Mouse (Mus musculus) subcutaneous adipose tissue, adult 2 months (tissue): ENCODE results near the gene Olfr1019. TPM values are rescaled to one million over a fixed set of nuclear protein-coding genes. Genes with fewer than 3 reads are reported as not detected.

ENCODE experiments used
- polyA plus RNA-seq: library from polyadenylated mRNA; depleted of rRNA; stranded (reverse); fragments of >200 nt; gene quantifications from 2 replicates; pipeline ENCODE4 v1.2.3, GENCODE M21; 2012; ENCODE audit warnings: low replicate concordance; rRNA removed

The Olfr1019 gene
- polyA plus RNA-seq = not detected in 2 replicates

DNA sequence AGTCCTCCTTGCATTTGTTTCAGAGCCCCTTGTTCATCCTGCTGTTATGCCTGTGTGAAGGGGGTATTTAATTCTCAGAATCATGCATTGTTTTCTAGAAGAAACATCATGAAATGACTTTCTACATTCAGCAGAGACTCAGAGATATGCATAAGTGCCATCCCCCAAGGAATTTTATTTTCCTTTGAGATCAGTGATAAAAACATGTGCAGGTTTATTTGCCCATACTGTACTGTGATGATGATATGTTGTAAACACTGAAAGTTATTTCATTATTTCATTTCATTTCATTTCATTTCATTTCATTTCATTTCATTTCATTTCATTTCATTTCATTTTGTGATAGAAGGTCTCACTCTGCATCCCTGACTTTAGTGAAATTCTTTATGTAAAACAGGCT is at the start of gene Olfr1019:
TSS of gene Olfr1019 (minus strand) at position 101 of the 400 bp plus-strand sequence.

DNA sequence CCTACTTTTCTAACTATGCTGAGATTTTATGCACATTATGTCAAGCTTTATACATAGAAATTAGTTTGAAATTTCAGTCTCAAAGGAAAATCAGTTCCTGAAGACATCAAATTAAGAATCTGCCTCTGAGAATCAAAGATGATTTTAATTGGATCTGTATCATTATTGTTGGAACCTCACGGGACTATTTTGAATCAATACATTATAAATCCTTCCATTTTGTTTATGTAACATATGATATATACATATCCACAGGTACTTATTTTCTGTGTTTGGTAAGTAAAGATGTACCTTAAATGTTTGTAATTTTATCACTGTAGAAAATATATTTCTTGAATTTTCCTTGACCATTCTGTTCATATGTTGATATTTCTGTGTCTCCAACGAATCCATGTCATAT is 40.1 kb upstream of the Olfr1019 start, which contains the start of gene Olfr1023:
TSS of gene Olfr1023 (plus strand) at position 301 of the 400 bp plus-strand sequence.

DNA sequence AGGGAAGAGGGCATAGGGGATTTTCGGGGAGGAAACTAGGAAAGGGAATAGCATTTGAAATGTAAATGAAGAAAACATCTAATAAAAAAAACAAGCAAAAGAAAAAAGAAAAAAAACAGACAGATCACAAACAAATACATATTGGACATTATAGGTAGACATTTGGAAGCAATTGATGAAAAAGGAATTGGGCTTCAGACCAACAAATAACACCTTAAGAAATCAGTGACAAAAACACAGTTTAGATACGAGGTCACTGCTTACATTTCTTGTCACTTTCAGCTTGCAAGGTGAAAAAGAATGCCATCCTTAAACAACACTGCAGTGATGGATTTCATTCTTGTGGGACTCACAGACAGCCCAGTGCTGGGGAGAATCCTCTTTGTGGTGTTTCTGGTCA is 23.0 kb upstream of the Olfr1019 start, which contains the start of gene Olfr1022:
TSS of gene Olfr1022 (plus strand) at position 301 of the 400 bp plus-strand sequence.

DNA sequence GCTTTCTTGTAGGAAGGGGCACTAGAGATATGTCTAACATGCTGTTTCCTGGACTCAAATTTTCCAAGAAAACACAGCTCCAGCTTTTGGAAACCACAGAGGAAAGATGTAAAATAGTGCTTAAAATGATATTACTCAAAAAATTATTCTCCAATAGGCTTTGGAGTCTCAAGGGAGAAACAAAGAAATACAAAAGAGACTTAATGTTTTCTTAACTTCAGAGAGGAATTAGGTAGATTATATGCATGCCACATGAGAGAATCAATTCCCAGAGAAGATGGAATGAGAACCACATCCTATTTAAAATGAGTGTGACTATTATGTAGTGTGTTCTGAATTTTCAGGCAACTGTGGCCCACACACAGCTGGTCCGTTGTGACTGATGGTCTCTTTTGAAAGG is 1.4 kb upstream of the Olfr1019 start, which contains the start of gene Olfr1020:
TSS of gene Olfr1020 (plus strand) at position 301 of the 400 bp plus-strand sequence.

DNA sequence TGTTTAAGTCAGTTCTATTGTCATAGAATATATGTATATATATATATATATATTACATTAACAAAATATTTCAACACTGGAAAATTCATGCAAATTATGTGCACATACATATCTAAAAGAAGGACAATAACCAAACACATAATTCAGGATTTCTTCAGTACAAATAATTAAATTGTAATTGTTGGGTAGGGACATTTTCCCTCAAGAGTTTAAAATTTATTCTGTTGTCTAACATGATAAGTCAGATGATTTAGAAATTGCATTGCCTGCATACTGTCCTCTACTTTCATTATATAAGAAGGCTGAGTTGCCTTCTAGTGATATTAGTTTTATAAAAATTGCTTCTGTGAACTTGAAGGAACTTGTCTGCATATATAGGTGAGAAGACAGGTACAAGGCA is 27.1 kb downstream of the Olfr1019 start, which contains the start of gene Olfr1018:
TSS of gene Olfr1018 (plus strand) at position 301 of the 400 bp plus-strand sequence.

DNA sequence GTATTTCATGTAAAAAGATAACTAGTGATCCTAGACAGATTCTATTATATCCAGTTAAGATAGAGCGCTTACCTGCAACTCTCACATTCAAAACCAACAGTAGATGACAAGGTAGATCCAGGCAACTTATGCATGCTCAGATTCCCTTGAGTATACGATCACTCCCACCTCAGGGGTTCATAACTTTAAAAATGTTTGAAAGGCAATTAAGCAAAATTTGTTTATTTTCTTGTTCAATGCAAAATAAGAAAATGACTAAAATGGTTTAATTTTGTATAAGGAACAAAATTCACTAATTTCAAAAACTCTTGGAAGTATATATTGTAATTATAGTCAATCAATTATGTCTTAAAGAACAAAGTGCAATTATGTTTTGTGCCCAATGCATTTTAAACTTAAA is 42.8 kb downstream of the Olfr1019 start, which contains the start of gene Olfr1016:
TSS of gene Olfr1016 (minus strand) at position 101 of the 400 bp plus-strand sequence.

Other genes starting within 250 kb of the Olfr1019 start
- gene Olfr1000, start 233.6 kb downstream of the Olfr1019 start, polyA plus RNA-seq = not detected in 2 replicates
- not detected in 2 replicates for gene Olfr1002, start 194.8 kb downstream of the Olfr1019 start, polyA plus RNA-seq
- gene Olfr154, start 181.0 kb downstream of the Olfr1019 start, polyA plus RNA-seq = not detected in 2 replicates
- not detected in 2 replicates for gene Olfr1006, start 166.7 kb downstream of the Olfr1019 start, polyA plus RNA-seq
- not detected in 2 replicates for gene Olfr1008, start 156.1 kb downstream of the Olfr1019 start, polyA plus RNA-seq
- gene Olfr1009, start 130.1 kb downstream of the Olfr1019 start, polyA plus RNA-seq = not detected in 2 replicates
- gene Olfr1012, start 82.7 kb downstream of the Olfr1019 start, polyA plus RNA-seq = not detected in 2 replicates
- not detected in 2 replicates for gene Olfr1013, start 78.4 kb downstream of the Olfr1019 start, polyA plus RNA-seq
- not detected in 2 replicates for gene Olfr1014, start 72.8 kb downstream of the Olfr1019 start, polyA plus RNA-seq
- gene Olfr1015, start 63.5 kb downstream of the Olfr1019 start, polyA plus RNA-seq = not detected in 2 replicates
- gene Olfr1016, start 42.9 kb downstream of the Olfr1019 start, polyA plus RNA-seq = not detected in 2 replicates
- not detected in 2 replicates for gene Olfr1018, start 27.0 kb downstream of the Olfr1019 start, polyA plus RNA-seq
- not detected in 2 replicates for gene Olfr1020, start 1.5 kb upstream of the Olfr1019 start, polyA plus RNA-seq
- gene Olfr1022, start 23.1 kb upstream of the Olfr1019 start, polyA plus RNA-seq = not detected in 2 replicates
- not detected in 2 replicates for gene Olfr1023, start 40.2 kb upstream of the Olfr1019 start, polyA plus RNA-seq
- not detected in 2 replicates for gene Olfr1024, start 59.6 kb upstream of the Olfr1019 start, polyA plus RNA-seq
- not detected in 2 replicates for gene Olfr1025-ps1, start 69.7 kb upstream of the Olfr1019 start, polyA plus RNA-seq
- not detected in 2 replicates for gene Olfr1026, start 76.1 kb upstream of the Olfr1019 start, polyA plus RNA-seq
- not detected in 2 replicates for gene Olfr1028, start 105.0 kb upstream of the Olfr1019 start, polyA plus RNA-seq
- gene Olfr1029, start 128.4 kb upstream of the Olfr1019 start, polyA plus RNA-seq = not detected in 2 replicates
- not detected in 2 replicates for gene Olfr1030, start 133.8 kb upstream of the Olfr1019 start, polyA plus RNA-seq
- gene Olfr1031, start 144.8 kb upstream of the Olfr1019 start, polyA plus RNA-seq = not detected in 2 replicates
- gene Olfr1032, start 160.1 kb upstream of the Olfr1019 start, polyA plus RNA-seq = not detected in 2 replicates
- gene Olfr1033, start 175.2 kb upstream of the Olfr1019 start, polyA plus RNA-seq = 1.3 and 1.7 TPM in 2 replicates
- gene Olfr1034, start 200.4 kb upstream of the Olfr1019 start, polyA plus RNA-seq = 0.23 and 0.26 TPM in 2 replicates
- gene Olfr1036, start 228.5 kb upstream of the Olfr1019 start, polyA plus RNA-seq = not detected in 2 replicates
- gene Olfr1037, start 241.9 kb upstream of the Olfr1019 start, polyA plus RNA-seq = not detected in 2 replicates